Mouse (Mus musculus) liver, embryonic 13.5 days (tissue): ENCODE measurements around the gene Fam49a. TPM values are rescaled to one million over a fixed set of nuclear protein-coding genes. Genes with fewer than 3 reads are reported as not detected.
A peak's percentile ranks its signal among the peaks of the same experiment; 100 is the strongest.
"Not testable (repeated sequence)": the region's sequence is repeated elsewhere in the genome, so short reads cannot be mapped to it uniquely, and the experiment has no call there.

Experiments used
- ATAC-seq: fragments of 200-750 bp; cut with Nextera tagmentation; 2 replicates; pipeline ENCODE4 v1.8.0; 2017; ENCODE audit warnings: low read depth, mild to moderate bottlenecking, moderate number of reproducible peaks, moderate library complexity
- DNase-seq: peaks from one replicate; pipeline ENCODE4 v3.0.0; 2022
- H3K27ac ChIP-seq: fragments of 300-500 bp; sonication (generic); 2 replicates; pipeline ENCODE4 v1.5.1; 2015; ENCODE audit warnings: moderate library complexity, mild to moderate bottlenecking, inconsistent platforms
- H3K27me3 ChIP-seq: fragments of 300-500 bp; sonication (generic); 2 replicates; pipeline ENCODE4 v1.6.1; 2015; ENCODE audit warnings: mild to moderate bottlenecking, inconsistent platforms
- H3K36me3 ChIP-seq: fragments of 300-500 bp; sonication (generic); 2 replicates; pipeline ENCODE4 v1.6.1; 2015; ENCODE audit warnings: mild to moderate bottlenecking, inconsistent platforms
- H3K4me1 ChIP-seq: fragments of 300-500 bp; sonication (generic); replicated peaks from 2 replicates; pipeline ENCODE4 v1.6.1; 2015; ENCODE audit warnings: inconsistent platforms
- H3K4me2 ChIP-seq: fragments of 300-500 bp; sonication (generic); 2 replicates; pipeline ENCODE4 v1.6.1; 2015; ENCODE audit warnings: inconsistent platforms, mild to moderate bottlenecking, moderate library complexity
- H3K4me3 ChIP-seq: fragments of 300-500 bp; sonication (generic); replicated peaks from 2 replicates; pipeline ENCODE4 v1.5.1; 2015; ENCODE audit warnings: mild to moderate bottlenecking, inconsistent platforms
- H3K9ac ChIP-seq: fragments of 300-500 bp; sonication (generic); 2 replicates; pipeline ENCODE4 v1.6.1; 2015; ENCODE audit warnings: mild to moderate bottlenecking, inconsistent platforms
- H3K9me3 ChIP-seq: fragments of 300-500 bp; sonication (generic); replicated peaks from 2 replicates; pipeline ENCODE4 v1.6.1; 2016; ENCODE audit warnings: inconsistent platforms
- WGBS: fragments of 180-500 bp; shearing (Covaris S2); methylation state at CpG from one replicate; pipeline ENCODE4 v1.1.7; 2015; ENCODE audit not compliant: insufficient replicate concordance; 5-methylcytosine and 5-hydroxymethylcytosine counted together
- polyA plus RNA-seq: library from polyadenylated mRNA; unstranded; fragments of >200 nt; fragmentation: Nextera tagmentation; extraction: Ambion mirVana; gene quantifications from 2 replicates; pipeline ENCODE4 v1.2.1, GENCODE M21; 2015

Gene Fam49a
- polyA plus RNA-seq, 1 experiment from 2014 or later: 2.5 TPM

DNA sequence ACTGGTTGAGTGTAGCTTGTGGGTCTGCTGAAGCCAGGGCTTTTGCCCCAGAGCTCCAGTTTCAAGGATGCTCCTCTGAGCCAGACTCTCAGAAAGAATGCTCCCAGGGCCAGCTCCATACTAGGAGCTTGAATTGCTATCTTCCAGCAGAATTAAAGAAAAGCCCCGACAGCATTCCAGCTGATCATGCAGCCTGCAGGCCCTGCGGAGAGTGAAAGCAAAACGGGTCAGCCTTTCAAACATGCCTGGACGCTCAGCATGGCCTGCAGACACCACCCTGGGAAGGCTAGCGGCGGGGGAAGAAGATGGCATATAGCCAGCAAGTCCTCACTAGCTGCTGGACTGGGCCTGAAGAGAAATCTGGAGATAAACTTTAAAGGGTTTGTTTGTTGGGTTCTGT is 55.0 kb downstream of the Fam49a start:
- ATAC-seq: no peak

DNA sequence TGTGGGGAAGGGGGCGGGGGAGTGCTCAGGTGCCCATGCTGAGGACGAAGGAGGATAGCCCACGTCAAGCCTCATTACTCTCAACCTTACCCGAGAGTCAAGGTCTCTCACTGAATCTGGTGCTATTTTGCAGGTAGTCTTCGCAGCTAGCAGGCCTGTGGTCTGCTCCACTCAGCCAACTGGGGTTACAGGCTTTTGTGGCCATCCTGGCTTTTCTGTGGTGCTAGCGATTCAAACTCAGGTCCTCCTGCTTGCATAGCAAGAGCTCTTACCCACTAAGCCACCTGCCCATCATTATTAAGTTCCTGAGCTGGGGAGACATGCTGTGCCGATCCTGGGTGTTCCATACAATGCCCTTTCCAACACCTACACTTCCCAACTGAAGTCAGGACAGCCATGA is 55.7 kb downstream of the Fam49a start:
- H3K4me2 ChIP-seq: no peak overlapping the region
- no peaks in the 10 kb centered on the region for H3K27me3 ChIP-seq
- H3K4me3 ChIP-seq: no peak overlapping the region
- 71% methylated on average over 7 of the region's 7 CpGs for WGBS
- H3K9ac ChIP-seq: no peak overlapping the region
- no peak for DNase-seq
- H3K9me3 ChIP-seq: no peaks in the 10 kb centered on the region
- ATAC-seq: no peak
- no peak overlapping the region for H3K27ac ChIP-seq
- no peaks in the 10 kb centered on the region for H3K36me3 ChIP-seq
- H3K4me1 ChIP-seq: no peaks in the 10 kb centered on the region

More for the DNA sequence above, 55.0 kb downstream of the Fam49a start:
- no peak overlapping the region for H3K9ac ChIP-seq
- H3K27ac ChIP-seq: no peak overlapping the region
- no peak for DNase-seq
- H3K9me3 ChIP-seq: no peaks in the 10 kb centered on the region
- no peaks in the 10 kb centered on the region for H3K27me3 ChIP-seq
- no peaks in the 10 kb centered on the region for H3K4me1 ChIP-seq
- 68% methylated on average over 6 of the region's 6 CpGs for WGBS
- no peak overlapping the region for H3K4me3 ChIP-seq
- H3K36me3 ChIP-seq: no peaks in the 10 kb centered on the region
- H3K4me2 ChIP-seq: no peak overlapping the region

DNA sequence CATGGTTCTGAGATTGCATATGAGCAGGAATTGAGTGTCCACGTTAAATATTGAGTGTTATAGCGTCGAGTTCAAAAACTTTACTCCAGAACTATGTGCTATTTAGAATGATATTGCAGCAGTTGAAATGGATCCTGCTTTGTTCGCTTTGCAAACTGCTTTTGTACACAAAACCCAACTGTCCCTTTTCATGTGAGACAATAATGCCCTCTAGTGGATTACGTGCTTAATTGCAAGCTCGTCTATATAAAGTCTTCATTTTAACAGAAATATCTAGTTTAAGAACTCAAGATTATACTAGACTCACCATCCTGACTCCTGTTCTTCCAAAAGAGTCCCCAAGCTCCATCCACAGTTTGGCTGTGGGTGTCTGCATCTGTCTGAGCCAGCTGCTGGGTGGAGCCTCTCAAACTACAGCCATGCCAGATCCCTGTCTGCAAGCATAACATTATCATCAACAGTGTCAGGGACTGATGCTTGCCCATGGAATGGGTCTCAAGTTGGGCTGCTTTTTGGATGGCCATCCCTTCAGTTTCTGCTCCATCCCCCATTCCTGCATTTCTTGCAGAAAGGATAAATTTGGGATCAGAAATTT is 56.3 kb downstream of the Fam49a start:
- no peak overlapping the region for H3K27ac ChIP-seq
- H3K4me2 ChIP-seq: no peak overlapping the region
- H3K27me3 ChIP-seq: no peaks in the 10 kb centered on the region
- 7% methylated on average over 6 of the region's 6 CpGs for WGBS
- H3K36me3 ChIP-seq: no peaks in the 10 kb centered on the region
- H3K4me3 ChIP-seq: no peak overlapping the region
- DNase-seq: no peak
- no peaks in the 10 kb centered on the region for H3K4me1 ChIP-seq
- no peak for ATAC-seq
- H3K9me3 ChIP-seq: no peaks in the 10 kb centered on the region
- no peak overlapping the region for H3K9ac ChIP-seq

DNA sequence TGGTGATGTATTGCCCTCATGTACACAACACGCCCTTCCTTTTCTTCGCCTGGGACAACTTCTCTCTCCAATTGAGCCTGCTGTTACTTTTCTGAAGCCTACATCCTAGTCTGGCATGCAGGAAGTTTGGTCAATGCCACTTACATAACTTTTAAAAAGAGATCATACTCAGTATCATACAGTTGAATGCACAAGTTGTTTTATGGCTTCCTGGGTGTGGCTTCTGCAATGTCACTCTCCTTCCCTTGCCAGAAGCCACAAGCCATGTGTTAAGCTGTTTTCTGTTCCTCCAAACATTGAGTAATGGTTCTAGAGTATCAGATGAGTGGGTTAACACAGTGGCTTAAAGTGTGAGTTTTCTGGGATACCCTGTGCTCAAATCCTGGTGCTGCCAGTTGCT is 58.8 kb downstream of the Fam49a start:
- ATAC-seq: peak; percentile 29
- H3K9me3 ChIP-seq: no peaks in the 10 kb centered on the region
- no peak overlapping the region for H3K9ac ChIP-seq
- no peaks in the 10 kb centered on the region for H3K36me3 ChIP-seq
- no peak for DNase-seq
- 51% methylated on average over 2 of the region's 2 CpGs for WGBS
- no peak overlapping the region for H3K4me2 ChIP-seq
- H3K4me1 ChIP-seq: peaks cover 3% of the 10 kb centered on the region; the same call in 1 of the 2 replicates
- no peak overlapping the region for H3K27ac ChIP-seq
- H3K27me3 ChIP-seq: no peaks in the 10 kb centered on the region
- no peak overlapping the region for H3K4me3 ChIP-seq

DNA sequence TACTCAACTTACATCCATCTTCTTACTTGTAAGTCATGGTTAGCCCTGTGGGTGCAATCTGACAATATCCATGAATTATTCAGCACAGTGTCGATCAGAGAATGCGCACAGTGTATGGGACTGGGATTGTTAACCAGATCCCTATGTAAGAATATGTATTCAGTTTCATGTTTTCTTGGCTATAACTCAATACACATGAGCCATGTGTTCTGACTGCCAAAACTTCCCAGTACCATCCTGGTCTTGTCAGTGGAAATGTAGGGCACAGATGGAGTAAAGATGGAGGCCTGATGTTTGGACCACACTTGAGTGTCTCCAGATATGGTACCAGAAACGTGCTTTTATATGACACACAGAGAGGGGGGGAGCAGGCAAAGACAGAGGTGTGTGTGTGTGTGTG is 59.2 kb downstream of the Fam49a start:
- no peak for DNase-seq
- Histone ChIP-seq H3K4me1 (peaks cover 3% of the 10 kb centered on the region; the same call in 1 of the 2 replicates), H3K9ac (no peak overlapping the region), H3K27ac (no peak overlapping the region), H3K4me3 (no peak overlapping the region), H3K4me2 (no peak overlapping the region), H3K36me3 (no peaks in the 10 kb centered on the region), H3K9me3 (no peaks in the 10 kb centered on the region), H3K27me3 (no peaks in the 10 kb centered on the region)
- ATAC-seq: no peak
- 56% methylated on average over 3 of the region's 3 CpGs for WGBS

DNA sequence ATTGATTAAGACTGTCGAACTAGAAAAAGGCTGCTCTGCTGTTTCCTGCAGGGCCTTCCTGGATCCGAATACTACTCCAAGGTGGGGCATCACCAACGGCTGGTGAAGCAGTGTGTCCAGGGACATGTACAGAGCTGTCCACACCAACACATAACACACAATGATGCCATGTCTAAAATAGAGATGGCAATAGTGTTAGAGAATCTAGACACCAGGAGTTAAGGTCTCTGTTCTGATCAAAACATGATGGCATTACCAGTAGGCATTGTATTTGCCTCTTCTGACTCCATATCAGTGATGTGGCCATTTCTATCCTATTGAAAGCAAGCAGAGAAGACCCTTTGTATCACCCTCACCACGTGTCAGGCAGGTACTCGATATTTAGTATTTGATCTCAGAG is 61.1 kb downstream of the Fam49a start:
- ATAC-seq: no peak
- WGBS: 64% methylated on average over 5 of the region's 5 CpGs
- H3K4me1 ChIP-seq: peaks cover 3% of the 10 kb centered on the region; the same call in 1 of the 2 replicates
- H3K27me3 ChIP-seq: no peaks in the 10 kb centered on the region
- no peak overlapping the region for H3K4me2 ChIP-seq
- no peaks in the 10 kb centered on the region for H3K9me3 ChIP-seq
- DNase-seq: no peak
- no peak overlapping the region for H3K9ac ChIP-seq
- no peak overlapping the region for H3K4me3 ChIP-seq
- H3K27ac ChIP-seq: no peak overlapping the region
- no peaks in the 10 kb centered on the region for H3K36me3 ChIP-seq

DNA sequence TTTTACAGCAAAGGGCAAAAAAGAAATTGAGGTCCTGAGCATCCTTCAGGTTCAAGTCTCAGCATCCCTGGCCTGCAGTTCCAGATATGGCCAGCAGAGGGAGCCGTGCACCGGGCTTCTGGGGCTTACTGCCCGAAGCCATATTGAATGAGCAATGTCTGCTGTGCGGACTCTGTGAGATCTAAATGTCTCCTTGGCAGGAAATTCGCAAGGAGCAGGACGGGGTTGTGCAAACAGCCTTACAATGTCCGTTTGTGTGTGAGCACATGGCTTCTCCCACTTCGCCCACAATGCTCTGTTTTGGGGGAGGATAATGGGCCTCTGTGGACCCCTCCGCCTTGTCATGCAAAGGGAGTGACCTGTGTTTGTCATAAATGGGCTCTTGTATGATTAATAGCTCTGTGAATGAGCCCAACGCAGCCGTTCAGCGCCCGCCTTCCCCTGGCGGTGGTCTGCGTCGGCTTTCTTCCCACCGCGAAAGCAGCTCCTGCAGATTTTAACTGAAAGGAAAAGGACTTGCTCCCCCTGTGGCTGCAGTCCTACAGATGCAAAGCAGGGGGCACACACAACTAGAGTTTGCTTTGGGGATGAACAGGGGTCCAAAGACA is 61.8 kb downstream of the Fam49a start:
- H3K36me3 ChIP-seq: no peaks in the 10 kb centered on the region
- 19% methylated on average over 18 of the region's 18 CpGs for WGBS
- H3K9me3 ChIP-seq: no peaks in the 10 kb centered on the region
- no peak overlapping the region for H3K9ac ChIP-seq
- peak overlapping the region; percentile 25; the same call in 1 of the 2 replicates for H3K4me3 ChIP-seq
- DNase-seq (peak; percentile 50), ATAC-seq (no peak)
- peaks cover 3% of the 10 kb centered on the region; the same call in 1 of the 2 replicates for H3K4me1 ChIP-seq
- peak overlapping the region; percentile 39; the same call in 1 of the 2 replicates for H3K27ac ChIP-seq
- H3K4me2 ChIP-seq: peak overlapping the region; percentile 53
- no peaks in the 10 kb centered on the region for H3K27me3 ChIP-seq

DNA sequence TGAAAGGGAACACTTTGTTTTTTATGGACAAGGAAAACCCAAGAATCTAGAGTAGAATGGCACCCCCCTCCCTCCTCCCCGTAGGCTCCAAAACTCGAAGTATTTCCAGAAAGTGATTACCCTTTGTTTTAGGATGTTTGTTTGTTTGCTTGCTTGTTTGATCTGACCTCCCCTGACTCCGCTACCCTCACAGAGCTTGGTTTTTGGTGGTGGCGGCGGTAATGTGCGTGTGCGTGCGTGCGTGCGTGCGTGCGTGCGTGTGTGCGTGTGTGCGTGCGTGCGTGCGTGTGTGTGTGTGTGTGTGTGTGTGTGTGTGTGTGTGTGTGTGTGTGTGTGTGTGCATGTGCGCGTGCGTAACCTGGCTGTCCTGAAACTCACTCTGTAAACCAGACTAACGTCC is 62.3 kb downstream of the Fam49a start:
- H3K27ac ChIP-seq, H3K9ac ChIP-seq, H3K9me3 ChIP-seq, H3K4me3 ChIP-seq, H3K4me2 ChIP-seq, DNase-seq, H3K4me1 ChIP-seq, H3K27me3 ChIP-seq, ATAC-seq, H3K36me3 ChIP-seq: not testable (repeated sequence)
- 80% methylated on average over 22 of the region's 22 CpGs for WGBS

DNA sequence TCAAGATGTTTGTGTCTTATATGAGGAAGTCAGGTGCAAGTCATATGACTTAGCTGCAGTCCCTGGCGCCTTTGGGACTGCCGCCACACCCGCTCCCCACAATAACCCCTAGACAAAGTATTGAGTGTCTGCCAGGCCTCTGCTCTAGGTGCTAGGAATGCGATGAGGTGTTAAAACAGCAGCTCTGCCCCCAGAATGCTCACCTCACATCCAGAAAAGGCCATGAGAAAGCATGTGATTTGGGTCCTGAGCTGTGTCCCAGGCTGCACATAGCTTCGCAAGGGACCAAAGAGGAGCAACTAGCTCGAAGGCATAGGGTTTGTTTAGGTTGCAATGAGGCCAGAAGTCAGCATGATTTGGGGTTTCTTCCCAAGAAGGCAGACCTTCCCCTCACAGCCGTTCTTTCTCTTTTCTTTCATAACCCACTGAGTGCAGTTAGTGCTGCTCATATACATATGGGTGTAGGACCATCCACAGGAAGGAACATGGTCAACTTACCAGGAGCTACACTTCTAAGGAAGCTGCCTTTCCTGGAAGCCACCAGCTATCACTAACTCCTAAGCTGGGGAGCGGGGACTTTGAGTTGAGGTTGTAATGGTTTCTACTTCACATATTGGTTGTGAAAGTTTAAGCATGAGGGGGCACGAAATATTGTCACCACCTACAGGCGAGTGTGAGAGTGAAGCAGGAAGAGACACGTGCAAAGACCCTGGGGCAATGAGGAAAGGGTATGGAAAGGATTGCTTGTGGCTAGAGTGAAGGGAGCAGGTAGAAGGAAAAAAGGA is 71.8 kb downstream of the Fam49a start:
- no peaks in the 10 kb centered on the region for H3K9me3 ChIP-seq
- H3K4me3 ChIP-seq: no peak overlapping the region
- no peak for ATAC-seq
- H3K4me2 ChIP-seq: no peak overlapping the region
- H3K27me3 ChIP-seq: no peaks in the 10 kb centered on the region
- no peaks in the 10 kb centered on the region for H3K4me1 ChIP-seq
- DNase-seq: no peak
- no peak overlapping the region for H3K9ac ChIP-seq
- H3K27ac ChIP-seq: no peak overlapping the region
- H3K36me3 ChIP-seq: no peaks in the 10 kb centered on the region
- 71% methylated on average over 11 of the region's 11 CpGs for WGBS

DNA sequence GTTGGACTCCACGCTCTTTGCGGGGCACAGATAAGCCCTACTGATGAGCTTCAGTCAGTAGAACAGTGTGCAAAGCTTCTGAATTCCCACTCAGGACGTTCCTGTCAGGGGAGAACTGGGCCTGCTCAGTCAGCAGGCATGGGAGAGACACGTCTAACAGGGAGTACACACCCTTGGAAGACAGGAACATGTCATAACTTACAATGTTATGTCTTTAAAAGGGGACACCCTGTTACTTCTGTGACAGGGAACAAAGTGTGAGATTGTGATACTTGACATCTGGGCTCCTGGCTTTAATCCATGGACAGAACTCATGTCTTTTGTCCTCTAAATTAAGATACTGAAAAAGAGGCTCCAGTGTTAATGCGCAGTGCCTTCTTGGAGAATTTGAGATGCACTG is 72.5 kb downstream of the Fam49a start:
- ATAC-seq: no peak
- H3K9ac ChIP-seq: no peak overlapping the region
- 65% methylated on average over 5 of the region's 5 CpGs for WGBS
- H3K4me3 ChIP-seq: no peak overlapping the region
- no peaks in the 10 kb centered on the region for H3K27me3 ChIP-seq
- no peak overlapping the region for H3K4me2 ChIP-seq
- no peaks in the 10 kb centered on the region for H3K9me3 ChIP-seq
- no peaks in the 10 kb centered on the region for H3K36me3 ChIP-seq
- H3K27ac ChIP-seq: no peak overlapping the region
- no peak for DNase-seq
- no peaks in the 10 kb centered on the region for H3K4me1 ChIP-seq

DNA sequence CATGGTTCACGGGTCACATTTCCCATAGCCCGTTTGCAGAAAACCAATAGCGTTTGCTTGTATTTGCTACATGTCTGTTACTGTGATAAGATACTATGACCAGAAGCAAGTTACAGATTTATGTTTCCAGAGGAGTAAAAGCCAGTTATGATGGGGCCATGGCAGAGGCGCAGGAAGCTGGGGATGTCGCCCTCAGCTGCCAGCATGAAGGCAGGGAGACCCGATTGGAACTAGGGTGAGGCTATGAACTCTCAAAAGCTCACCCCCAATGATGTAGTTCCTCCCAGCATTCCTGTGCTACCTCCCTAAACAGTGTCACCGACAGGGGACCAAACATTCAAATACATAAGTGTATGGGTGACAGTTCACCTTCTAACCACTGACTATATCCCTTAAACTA is 73.6 kb downstream of the Fam49a start:
- H3K27me3 ChIP-seq: no peaks in the 10 kb centered on the region
- no peaks in the 10 kb centered on the region for H3K36me3 ChIP-seq
- H3K4me3 ChIP-seq: no peak overlapping the region
- H3K9ac ChIP-seq: no peak overlapping the region
- H3K4me2 ChIP-seq: no peak overlapping the region
- no peak overlapping the region for H3K27ac ChIP-seq
- no peaks in the 10 kb centered on the region for H3K9me3 ChIP-seq
- no peaks in the 10 kb centered on the region for H3K4me1 ChIP-seq
- no peak for ATAC-seq
- no peak for DNase-seq
- 71% methylated on average over 7 of the region's 7 CpGs for WGBS
